Mouse (Mus musculus) effector memory CD4-positive, alpha-beta T cell, adult 5 months (primary cell): ENCODE data around the gene Gm6902. TPM values are rescaled to one million over a fixed set of nuclear protein-coding genes. Genes with fewer than 3 reads are reported as not detected.

Experiments
- polyA plus RNA-seq: library from polyadenylated mRNA; unstranded; fragments of 100-300 nt; shearing (Covaris generic); gene quantifications from one replicate; pipeline ENCODE4 v1.2.1, GENCODE M21; 2017

The Gm6902 gene
- 0.40 TPM for polyA plus RNA-seq

DNA sequence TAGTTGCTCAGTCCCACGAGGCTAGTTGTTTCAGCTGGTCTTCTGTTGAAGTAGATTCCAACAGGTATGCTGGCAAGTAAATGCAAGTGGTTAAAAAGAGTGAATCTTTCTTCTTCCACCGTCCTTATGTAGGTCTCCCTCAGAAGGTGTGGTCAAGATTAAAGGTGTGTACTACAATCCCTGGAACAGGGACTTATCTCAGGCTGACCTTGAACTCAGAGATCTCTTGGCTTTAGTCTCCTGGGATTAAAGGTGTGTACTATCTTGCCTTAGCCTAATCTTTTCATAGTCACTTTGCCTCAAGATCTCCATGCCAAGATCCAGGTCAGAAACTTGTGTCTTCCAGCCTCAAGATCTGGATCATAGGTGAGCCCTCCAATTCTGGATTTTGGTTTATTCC is at the start of gene Gm6902:
Gm6902 (minus strand) TSS at position 101 of the 400 bp plus-strand sequence.

GRCm38 (mm10) chr7:23300892-23301291 is 22.2 kb upstream of the Gm6902 start, which contains the start of gene Nlrp4e:
TSS of gene Nlrp4e (plus strand) at chr7:23301192.

DNA sequence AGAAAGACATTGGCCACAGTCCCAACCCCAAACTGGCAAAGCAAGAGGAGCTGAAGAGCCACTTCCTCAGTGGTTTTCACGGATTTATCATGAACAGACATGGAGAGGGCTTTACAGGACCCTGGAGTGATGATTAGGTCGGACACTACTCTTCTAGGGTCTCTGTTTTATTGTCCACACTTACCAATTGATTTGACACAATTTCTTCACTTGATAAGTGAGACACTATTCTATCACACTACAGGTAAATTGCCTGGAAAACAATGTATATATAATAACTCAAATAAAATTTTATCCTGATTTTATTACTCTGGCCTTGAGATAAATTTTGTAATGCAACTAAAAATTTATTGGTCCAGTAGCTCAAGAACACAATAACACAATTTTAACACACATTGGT is 27.1 kb downstream of the Gm6902 start, which contains the start of gene Vmn1r166:
Vmn1r166 (minus strand) TSS at position 101 of the 400 bp plus-strand sequence.

Other genes starting within 250 kb of the Gm6902 start
- not detected for gene Vmn1r163, start 223.4 kb downstream of the Gm6902 start, polyA plus RNA-seq
- not detected for gene Gm8720, start 211.4 kb downstream of the Gm6902 start, polyA plus RNA-seq
- not detected for gene Gm10662, start 134.4 kb downstream of the Gm6902 start, polyA plus RNA-seq
- gene Vmn1r165, start 61.6 kb downstream of the Gm6902 start, polyA plus RNA-seq, result not detected
- gene Vmn1r166, start 27.2 kb downstream of the Gm6902 start, polyA plus RNA-seq, result not detected
- not detected for gene Nlrp4e, start 22.3 kb upstream of the Gm6902 start, polyA plus RNA-seq
- gene Nlrp5, start 107.0 kb upstream of the Gm6902 start, polyA plus RNA-seq, result not detected
- gene Vmn1r167, start 228.3 kb upstream of the Gm6902 start, polyA plus RNA-seq, result not detected